Mouse (Mus musculus) heart, embryonic 16.5 days (tissue): ENCODE results near the gene Slc31a1. TPM values are rescaled to one million over a fixed set of nuclear protein-coding genes. Genes with fewer than 3 reads are reported as not detected.

ENCODE experiments used
- ATAC-seq: fragments of 200-750 bp; cut with Nextera tagmentation; replicated peaks from 2 replicates; pipeline ENCODE4 v1.8.0; 2017; ENCODE audit warnings: moderate number of reproducible peaks; ENCODE audit not compliant: insufficient read depth, low FRiP score; ENCODE audit errors: extremely low read depth
- H3K27ac ChIP-seq: fragments of 300-500 bp; sonication (generic); 2 replicates; pipeline ENCODE4 v1.5.1; 2014; ENCODE audit warnings: mild to moderate bottlenecking, low read length, control low read depth, moderate library complexity
- H3K27me3 ChIP-seq: fragments of 300-500 bp; sonication (generic); 2 replicates; pipeline ENCODE4 v1.6.1; 2014; ENCODE audit warnings: low read length, mixed read lengths; ENCODE audit not compliant: control insufficient read depth, insufficient read depth
- H3K36me3 ChIP-seq: fragments of 300-500 bp; sonication (generic); 2 replicates; pipeline ENCODE4 v1.6.1; 2014; ENCODE audit not compliant: control insufficient read depth, insufficient read depth
- H3K4me1 ChIP-seq: fragments of 300-500 bp; sonication (generic); 2 replicates; pipeline ENCODE4 v1.6.1; 2014; ENCODE audit warnings: low read length, mixed read lengths; ENCODE audit not compliant: control insufficient read depth, insufficient read depth
- H3K4me2 ChIP-seq: fragments of 300-500 bp; sonication (generic); 2 replicates; pipeline ENCODE4 v1.6.1; 2014; ENCODE audit warnings: low read depth, mild to moderate bottlenecking, control low read depth, low read length
- H3K4me3 ChIP-seq: fragments of 300-500 bp; sonication (generic); 2 replicates; pipeline ENCODE4 v1.5.1; 2014; ENCODE audit warnings: mild to moderate bottlenecking, control low read depth, low read length
- H3K9ac ChIP-seq: fragments of 300-500 bp; sonication (generic); 2 replicates; pipeline ENCODE4 v1.6.1; 2014; ENCODE audit warnings: low read length, control low read depth
- H3K9me3 ChIP-seq: fragments of 300-500 bp; sonication (generic); replicated peaks from 2 replicates; pipeline ENCODE4 v1.6.1; 2016; ENCODE audit warnings: low read length; ENCODE audit not compliant: control insufficient read depth
- WGBS: fragments of 180-500 bp; shearing (Covaris S2); extraction: QIAGEN DNeasy Blood & Tissue Kit; methylation state at CpG from one replicate; pipeline ENCODE4 v1.1.7; 2014; 5-methylcytosine and 5-hydroxymethylcytosine counted together
- polyA plus RNA-seq: library from polyadenylated mRNA; unstranded; fragments of >200 nt; fragmentation: Nextera tagmentation; extraction: Ambion mirVana; gene quantifications from 2 replicates; pipeline ENCODE4 v1.2.1, GENCODE M21; 2015

Gene Slc31a1
- polyA plus RNA-seq, 1 experiment from 2014 or later: 43.0 TPM

- 82% methylated on average over 5 of the region's 5 CpGs for WGBS
- Histone ChIP-seq H3K9me3 (no peaks in the 10 kb centered on the region), H3K27me3 (no peaks in the 10 kb centered on the region), H3K9ac (no peak overlapping the region), H3K36me3 (peaks cover 36% of the 10 kb centered on the region), H3K27ac (no peak overlapping the region), H3K4me2 (no peak overlapping the region), H3K4me1 (no peaks in the 10 kb centered on the region), H3K4me3 (no peak overlapping the region)
- no peak for ATAC-seq
Observed at GRCm38 (mm10) chr4:62389592-62390512, 29.3 kb downstream of the Slc31a1 start.

GRCm38 (mm10) chr4:62391892-62392291 is 31.4 kb downstream of the Slc31a1 start:
- no peak overlapping the region for H3K9ac ChIP-seq
- H3K4me1 ChIP-seq: no peaks in the 10 kb centered on the region
- H3K9me3 ChIP-seq: no peaks in the 10 kb centered on the region
- H3K27me3 ChIP-seq: no peaks in the 10 kb centered on the region
- no peak for ATAC-seq
- 74% methylated on average over 7 of the region's 7 CpGs for WGBS
- no peak overlapping the region for H3K27ac ChIP-seq
- H3K36me3 ChIP-seq: peaks cover 46% of the 10 kb centered on the region
- no peak overlapping the region for H3K4me3 ChIP-seq
- H3K4me2 ChIP-seq: no peak overlapping the region

- no peaks in the 10 kb centered on the region for H3K9me3 ChIP-seq
- no peak overlapping the region for H3K4me3 ChIP-seq
- 70% methylated on average over 6 of the region's 6 CpGs for WGBS
- H3K4me1 ChIP-seq: no peaks in the 10 kb centered on the region
- no peaks in the 10 kb centered on the region for H3K27me3 ChIP-seq
- H3K4me2 ChIP-seq: no peak overlapping the region
- H3K9ac ChIP-seq: no peak overlapping the region
- no peak overlapping the region for H3K27ac ChIP-seq
- no peak for ATAC-seq
- peaks cover 51% of the 10 kb centered on the region for H3K36me3 ChIP-seq
Observed at GRCm38 (mm10) chr4:62393459-62393858, 32.9 kb downstream of the Slc31a1 start.

- WGBS: 67% methylated on average over 1 of the region's 1 CpGs
- Histone ChIP-seq H3K9ac (no peak overlapping the region), H3K4me3 (no peak overlapping the region), H3K9me3 (no peaks in the 10 kb centered on the region), H3K27ac (no peak overlapping the region), H3K4me2 (no peak overlapping the region), H3K27me3 (no peaks in the 10 kb centered on the region), H3K4me1 (no peaks in the 10 kb centered on the region), H3K36me3 (peaks cover 55% of the 10 kb centered on the region)
- no peak for ATAC-seq
Observed at GRCm38 (mm10) chr4:62395806-62396205, 35.3 kb downstream of the Slc31a1 start.

- Histone ChIP-seq H3K4me1 (no peaks in the 10 kb centered on the region), H3K9ac (no peak overlapping the region), H3K36me3 (peaks cover 67% of the 10 kb centered on the region), H3K27ac (no peak overlapping the region), H3K4me3 (no peak overlapping the region), H3K9me3 (no peaks in the 10 kb centered on the region), H3K27me3 (no peaks in the 10 kb centered on the region), H3K4me2 (no peak overlapping the region)
- 81% methylated on average over 4 of the region's 4 CpGs for WGBS
- no peak for ATAC-seq
Observed at GRCm38 (mm10) chr4:62397616-62398365, 37.3 kb downstream of the Slc31a1 start.

- Histone ChIP-seq H3K4me2 (no peak overlapping the region), H3K36me3 (peaks cover 65% of the 10 kb centered on the region), H3K27me3 (no peaks in the 10 kb centered on the region), H3K4me3 (no peak overlapping the region), H3K9me3 (no peaks in the 10 kb centered on the region), H3K4me1 (no peaks in the 10 kb centered on the region), H3K9ac (no peak overlapping the region), H3K27ac (no peak overlapping the region)
- ATAC-seq: no peak
- WGBS: 74% methylated on average over 3 of the region's 3 CpGs
Observed at GRCm38 (mm10) chr4:62398956-62399355, 38.4 kb downstream of the Slc31a1 start.

- H3K27ac ChIP-seq: no peak overlapping the region
- H3K4me3 ChIP-seq: no peak overlapping the region
- no peak for ATAC-seq
- 83% methylated on average over 4 of the region's 4 CpGs for WGBS
- peaks cover 16% of the 10 kb centered on the region for H3K36me3 ChIP-seq
- no peaks in the 10 kb centered on the region for H3K9me3 ChIP-seq
- peaks cover 20% of the 10 kb centered on the region for H3K4me1 ChIP-seq
- H3K27me3 ChIP-seq: no peaks in the 10 kb centered on the region
- H3K9ac ChIP-seq: no peak overlapping the region
- no peak overlapping the region for H3K4me2 ChIP-seq
Observed at GRCm38 (mm10) chr4:62406133-62406532, 45.6 kb downstream of the Slc31a1 start.

- Histone ChIP-seq H3K27me3 (no peaks in the 10 kb centered on the region), H3K4me2 (peak overlapping the region; percentile 60), H3K9ac (peak overlapping the region; percentile 91), H3K4me3 (peak overlapping the region; percentile 88), H3K36me3 (peaks cover 13% of the 10 kb centered on the region), H3K27ac (peak overlapping the region; percentile 90), H3K9me3 (no peaks in the 10 kb centered on the region), H3K4me1 (peaks cover 20% of the 10 kb centered on the region)
- ATAC-seq: peak; percentile 28
- WGBS: under 1% methylated on average over 35 of the region's 35 CpGs
Observed at GRCm38 (mm10) chr4:62407730-62408582, 47.4 kb downstream of the Slc31a1 start.
